Mouse (Mus musculus): ENCODE data around the gene Cfap58.

DNA sequence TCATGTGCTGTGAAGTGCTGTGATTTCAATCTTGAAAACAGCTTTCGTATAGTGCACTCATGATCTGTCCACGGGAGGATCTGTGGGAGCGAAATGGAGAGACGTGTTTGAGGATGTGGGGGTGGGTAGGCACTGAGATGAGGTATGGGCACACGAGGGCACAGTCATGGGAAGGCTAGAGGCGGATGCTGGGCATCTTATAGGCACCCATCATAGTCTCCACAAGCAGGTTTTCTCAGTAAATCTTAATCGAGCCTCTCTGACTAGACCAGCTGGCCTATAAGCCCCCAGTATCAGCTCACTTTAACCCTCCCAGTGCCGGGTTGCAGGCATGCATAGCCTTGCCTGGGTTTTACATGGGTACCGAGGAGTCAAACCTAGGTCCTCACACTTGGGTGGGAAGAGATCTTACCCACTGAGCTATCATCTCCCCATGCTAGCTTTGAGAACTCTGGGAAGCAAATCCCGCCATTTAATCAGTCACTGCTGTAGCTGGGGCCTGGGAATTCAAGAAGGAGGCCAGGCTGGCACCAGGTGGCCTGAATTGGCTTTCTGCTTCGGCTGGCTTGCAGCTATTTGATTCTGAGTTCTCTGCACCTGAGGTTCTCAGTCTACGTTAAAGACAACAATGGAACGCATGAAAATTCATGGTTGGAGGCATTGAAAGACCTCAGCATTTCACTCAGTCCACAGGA lies 51.6 kb downstream of the Cfap58 start:
- no peak for TF ChIP-seq CTCF (IDR thresholded peaks at IDR 0.05; ENCODE audit: low read depth)
- TF ChIP-seq EP300 (IDR thresholded peaks at IDR 0.05; ENCODE audit: low read depth): no peak
